Mouse (Mus musculus) liver, embryonic 14.5 days (tissue): ENCODE results near the gene Fes. TPM values are rescaled to one million over a fixed set of nuclear protein-coding genes. Genes with fewer than 3 reads are reported as not detected.

Source experiments
- ATAC-seq: fragments of 200-750 bp; cut with Nextera tagmentation; 2 replicates; pipeline ENCODE4 v1.8.0; 2017; ENCODE audit warnings: moderate number of reproducible peaks, mild to moderate bottlenecking, moderate library complexity; ENCODE audit not compliant: insufficient read depth
- DNase-seq, 3 experiments: peaks; one replicate each; pipeline ENCODE4 v3.0.0-alpha.2; 2012 to 2013; ENCODE audit warnings: low read depth in 3 of 3, low spot score in 3 of 3
- H3K27ac ChIP-seq: fragments of 300-500 bp; sonication (generic); 2 replicates; pipeline ENCODE4 v1.5.1; 2014; ENCODE audit warnings: moderate library complexity, mild to moderate bottlenecking, control low read depth, inconsistent platforms
- H3K27me3 ChIP-seq: fragments of 300-500 bp; sonication (generic); 2 replicates; pipeline ENCODE4 v1.6.1; 2014; ENCODE audit warnings: mild to moderate bottlenecking, low read length, moderate library complexity; ENCODE audit not compliant: control insufficient read depth, insufficient read depth
- H3K36me3 ChIP-seq: fragments of 300-500 bp; sonication (generic); replicated peaks from 2 replicates; pipeline ENCODE4 v1.6.1; 2014; ENCODE audit warnings: low read depth; ENCODE audit not compliant: control insufficient read depth, insufficient read depth
- H3K4me1 ChIP-seq, 2 experiments: fragments of 200-500 bp in 1 of 2; fragments of 300-500 bp in 1 of 2; sonication (generic) in 1 of 2; replicated peaks; 2 replicates each; pipeline ENCODE4 v1.6.1; 2012 to 2014; ENCODE audit warnings: antibody characterized with exemption in 1 of 2, inconsistent platforms in 1 of 2, low read length in 1 of 2; ENCODE audit not compliant: control insufficient read depth in 2 of 2, insufficient read depth in 2 of 2
- H3K4me2 ChIP-seq: fragments of 300-500 bp; sonication (generic); 2 replicates; pipeline ENCODE4 v1.6.1; 2014; ENCODE audit warnings: low read depth, mild to moderate bottlenecking, control low read depth, moderate library complexity
- H3K4me3 ChIP-seq, 2 experiments: fragments of 200-500 bp in 1 of 2; fragments of 300-500 bp in 1 of 2; sonication (generic) in 1 of 2; 2 replicates each; pipeline ENCODE4 v1.5.1; 2012 to 2014; ENCODE audit warnings: low read depth in 2 of 2, low read length in 2 of 2, mild to moderate bottlenecking in 2 of 2, control low read depth in 1 of 2, inconsistent platforms in 1 of 2, moderate library complexity in 1 of 2; ENCODE audit not compliant: insufficient read depth in 1 of 2
- H3K9ac ChIP-seq: fragments of 300-500 bp; sonication (generic); replicated peaks from 2 replicates; pipeline ENCODE4 v1.6.1; 2014; ENCODE audit warnings: mild to moderate bottlenecking, control low read depth, moderate library complexity
- H3K9me3 ChIP-seq: fragments of 300-500 bp; sonication (generic); 2 replicates; pipeline ENCODE4 v1.6.1; 2016; ENCODE audit warnings: low read length, mixed read lengths; ENCODE audit not compliant: control insufficient read depth
- CTCF ChIP-seq: IDR thresholded peaks from 2 replicates; pipeline ENCODE4 v1.5.1; 2016; ENCODE audit warnings: antibody characterized with exemption, low read depth, control low read depth
- EP300 ChIP-seq: IDR thresholded peaks from 2 replicates; pipeline ENCODE4 v1.6.1; 2016; ENCODE audit warnings: antibody characterized with exemption, low read depth
- WGBS: fragments of 180-500 bp; shearing (Covaris S2); extraction: QIAGEN DNeasy Blood & Tissue Kit; methylation state at CpG from one replicate; pipeline ENCODE4 v1.1.7; 2014; ENCODE audit not compliant: insufficient replicate concordance; 5-methylcytosine and 5-hydroxymethylcytosine counted together
- polyA plus RNA-seq, 2 experiments: library from polyadenylated mRNA; depleted of rRNA in 1 of 2; stranded (reverse) in 1 of 2; unstranded in 1 of 2; fragments of >200 nt; fragmentation: Nextera tagmentation in 1 of 2; extraction: Ambion mirVana in 1 of 2; gene quantifications; 2 replicates each; pipeline versions ENCODE4 v1.2.1 to v1.2.3; 2012 to 2014

Gene Fes
- polyA plus RNA-seq, 2 experiments: 9.0 to 11.9 TPM

DNA sequence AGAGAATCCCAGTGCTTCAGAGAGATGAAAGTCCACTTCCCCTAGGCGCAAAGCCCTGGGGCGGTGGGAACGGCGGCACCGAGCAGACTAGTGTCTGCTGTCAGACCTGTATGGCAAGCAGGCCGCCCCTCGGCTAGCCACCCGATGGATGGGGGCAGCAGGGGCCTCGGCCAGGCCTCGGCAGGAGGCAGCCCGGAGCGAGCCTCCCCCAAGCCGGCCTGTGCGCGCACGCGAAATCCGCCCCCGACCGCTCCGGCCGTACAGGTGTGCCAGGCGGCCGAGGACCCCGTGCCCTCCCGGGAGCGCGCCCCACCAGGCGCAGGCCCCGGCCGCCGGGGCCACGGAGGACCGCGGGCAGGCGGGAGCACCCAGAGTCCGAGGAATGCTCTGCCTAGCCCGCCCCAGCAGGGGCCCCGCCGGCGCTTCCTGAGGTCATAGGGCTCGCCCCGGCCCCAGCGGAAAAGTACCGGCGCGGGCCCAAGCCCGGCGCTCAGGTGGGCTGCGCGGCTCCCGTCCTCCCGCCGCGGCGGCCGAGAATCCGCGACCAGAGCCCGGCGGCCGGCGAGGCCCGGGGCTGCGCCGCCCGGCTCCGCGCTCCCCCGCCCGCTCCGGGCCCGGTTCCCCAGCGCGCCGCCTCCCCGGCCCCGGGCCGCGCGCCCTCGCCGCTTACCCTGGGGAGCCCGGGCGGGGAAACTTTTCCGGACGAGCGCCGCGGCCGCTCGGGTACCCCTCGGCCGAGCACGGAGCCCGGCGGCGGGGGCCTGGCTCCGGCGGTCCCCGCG is 14.3 kb upstream of the Fes start:
- H3K27ac ChIP-seq: no peak overlapping the region
- WGBS: under 1% methylated on average over 101 of the region's 102 CpGs
- DNase-seq (no peak), ATAC-seq (peak; percentile 55)
- H3K9me3 ChIP-seq: no peaks in the 10 kb centered on the region
- peak overlapping the region; percentile 63 for H3K9ac ChIP-seq
- H3K4me3 ChIP-seq: peak overlapping the region; percentile 61 to 63
- H3K4me2 ChIP-seq: peak overlapping the region; percentile 69
- peaks cover 0 to 9% of the 10 kb centered on the region in 2 experiments; a peak in 1 of 4 replicates for H3K4me1 ChIP-seq
- no peaks in the 10 kb centered on the region for H3K36me3 ChIP-seq
- H3K27me3 ChIP-seq: peaks cover 32% of the 10 kb centered on the region
- TF ChIP-seq EP300 (no peak), CTCF (no peak)

DNA sequence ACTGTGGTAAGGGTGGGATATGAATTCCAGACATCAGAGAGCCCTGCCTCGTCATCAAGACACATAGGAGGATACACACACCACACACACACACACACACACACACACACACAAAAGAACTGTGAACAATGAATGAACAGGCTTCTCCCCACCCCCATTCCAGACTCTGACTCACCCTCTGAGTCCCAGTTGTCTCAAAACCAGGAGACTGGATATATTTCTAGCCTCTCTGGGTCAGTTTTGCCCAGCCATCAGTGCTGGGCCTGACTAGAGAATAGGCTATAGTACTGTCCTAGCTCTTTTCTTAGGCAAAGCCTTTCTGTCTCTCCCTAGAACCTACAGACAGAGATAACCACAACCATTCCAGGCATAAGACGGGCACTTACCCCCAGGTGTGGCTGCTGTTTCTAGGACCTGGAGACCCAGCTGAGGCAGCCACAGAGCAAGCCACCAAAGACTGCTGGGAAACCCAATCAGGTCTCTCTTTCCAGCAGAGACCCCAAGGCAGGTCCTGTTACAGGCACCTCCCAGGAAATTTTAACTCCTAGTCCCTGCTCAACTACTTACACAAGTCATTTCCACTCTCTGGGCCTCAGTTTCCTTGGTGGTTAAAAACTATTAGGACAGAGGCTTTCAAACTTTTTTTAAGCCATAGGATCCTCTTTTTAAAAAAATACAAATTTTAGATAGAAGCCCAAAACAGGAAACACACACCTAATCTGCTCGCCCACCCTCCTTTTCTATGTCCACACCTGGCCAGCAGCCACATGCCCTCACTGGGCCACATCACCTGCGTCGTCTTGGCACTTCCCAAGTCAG is 13.5 kb upstream of the Fes start:
- Histone ChIP-seq H3K9ac (peak overlapping the region; percentile 63), H3K27ac (no peak overlapping the region), H3K4me2 (peak overlapping the region; percentile 69), H3K27me3 (peaks cover 32% of the 10 kb centered on the region), H3K9me3 (no peaks in the 10 kb centered on the region), H3K4me3 (peak overlapping the region; percentile 61 to 63), H3K4me1 (peaks cover 0 to 9% of the 10 kb centered on the region in 2 experiments; a peak in 1 of 4 replicates), H3K36me3 (no peaks in the 10 kb centered on the region; the same call in 1 of the 2 replicates)
- TF ChIP-seq EP300 (no peak), CTCF (no peak)
- DNase-seq (no peak), ATAC-seq (no peak)
- 22% methylated on average over 5 of the region's 5 CpGs for WGBS

DNA sequence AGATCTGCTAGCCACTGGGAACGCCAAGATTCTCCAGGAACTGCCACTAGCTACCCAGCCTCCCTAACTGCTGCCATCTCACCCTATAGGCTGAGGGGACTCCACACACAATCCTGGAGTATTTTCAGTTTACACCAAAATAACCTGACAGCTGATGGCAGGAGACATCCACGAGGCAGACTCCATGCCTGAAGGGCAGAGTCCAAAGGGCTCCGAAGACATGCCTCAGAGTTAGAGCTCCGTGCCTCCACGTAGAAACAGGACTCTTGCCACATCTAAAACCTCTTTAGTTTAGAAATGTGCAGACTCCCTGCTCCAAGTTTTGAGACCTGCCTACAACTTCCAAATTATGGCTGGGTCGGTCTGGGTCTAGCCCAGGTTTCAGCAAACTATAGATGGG is 12.8 kb upstream of the Fes start:
- DNase-seq (no peak), ATAC-seq (no peak)
- Histone ChIP-seq H3K27me3 (peaks cover 32% of the 10 kb centered on the region), H3K4me3 (peak overlapping the region in 1 of 2 experiments; percentile 10; a peak in 1 of 4 replicates), H3K27ac (no peak overlapping the region), H3K4me2 (peak overlapping the region; percentile 69), H3K4me1 (peaks cover 0 to 9% of the 10 kb centered on the region in 2 experiments; a peak in 1 of 4 replicates), H3K9me3 (no peaks in the 10 kb centered on the region), H3K9ac (no peak overlapping the region), H3K36me3 (no peaks in the 10 kb centered on the region; the same call in 1 of the 2 replicates)
- TF ChIP-seq EP300 (no peak), CTCF (no peak)
- WGBS: 66% methylated on average over 6 of the region's 6 CpGs

DNA sequence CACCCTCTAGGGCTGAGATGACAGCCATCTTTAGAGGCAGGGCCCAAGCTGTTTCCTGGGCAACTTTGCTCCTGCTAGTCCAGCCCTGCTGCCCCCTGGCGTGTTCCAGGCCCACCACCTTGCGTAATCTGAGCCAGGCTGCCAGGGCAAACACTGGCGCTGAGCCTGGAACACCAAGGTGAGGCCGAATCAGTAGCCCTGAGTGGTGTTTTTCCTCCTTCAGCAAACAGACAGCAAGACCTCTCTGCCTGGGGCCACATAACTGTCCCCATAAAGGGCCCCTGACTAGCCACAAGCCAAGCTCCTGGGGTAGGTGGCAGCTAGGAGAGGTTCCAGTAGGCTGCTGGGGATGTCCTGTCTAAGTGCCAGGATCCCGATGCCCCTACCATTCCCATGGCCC is 12.4 kb upstream of the Fes start:
- Histone ChIP-seq H3K4me2 (peak overlapping the region; percentile 69), H3K27me3 (peaks cover 32% of the 10 kb centered on the region), H3K9ac (no peak overlapping the region), H3K36me3 (no peaks in the 10 kb centered on the region; the same call in 1 of the 2 replicates), H3K9me3 (no peaks in the 10 kb centered on the region), H3K4me3 (no peak overlapping the region), H3K4me1 (peaks cover 0 to 9% of the 10 kb centered on the region in 2 experiments; a peak in 1 of 4 replicates), H3K27ac (no peak overlapping the region)
- WGBS: 70% methylated on average over 5 of the region's 5 CpGs
- DNase-seq (no peak), ATAC-seq (peak; percentile 16; the same call in 1 of the 2 replicates)
- no peak for TF ChIP-seq EP300
- peak; percentile 31; the same call in 1 of the 2 replicates for TF ChIP-seq CTCF
